Comparison of ENCODE assay signal across 8 mouse cellular contexts in the genomic region with DNA sequence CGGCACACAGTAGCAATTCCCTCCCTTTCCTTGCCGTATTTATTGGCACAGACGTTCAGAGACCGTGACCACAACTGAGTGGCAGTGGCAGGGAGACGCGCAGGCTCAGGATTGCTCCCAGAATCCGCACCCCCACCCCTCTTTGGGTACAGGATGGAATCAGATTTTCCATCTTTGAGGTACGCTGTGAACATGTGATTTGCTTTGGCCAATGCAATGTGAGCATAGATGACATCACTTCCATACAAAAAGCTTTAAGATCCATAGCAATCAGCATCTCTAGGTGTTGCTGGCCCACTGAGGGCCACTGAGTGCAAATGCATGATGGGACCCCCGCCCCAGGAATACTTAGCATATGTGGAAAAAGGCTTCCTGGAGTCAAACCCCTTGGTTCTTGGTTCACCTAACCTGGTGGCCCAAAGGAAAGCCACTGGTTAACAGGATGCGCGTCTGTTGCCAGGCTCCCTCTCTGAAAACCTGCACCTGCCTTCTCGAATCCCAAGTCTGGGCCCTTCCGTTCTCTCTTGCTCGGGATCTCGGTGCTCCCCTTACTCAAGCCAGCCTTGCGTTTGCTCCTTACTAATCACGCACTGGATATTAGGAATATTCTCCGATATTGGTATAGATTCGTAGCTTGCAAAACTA. TPM values are rescaled to one million over a fixed set of nuclear protein-coding genes. Genes with fewer than 3 reads are reported as not detected.
DNase-seq lines count a peak whose midpoint lies in the region; ATAC-seq lines count a peak whose summit lies in the region.

No protein-coding gene starts in this region.

- H3K4me3 ChIP-seq in midbrain, embryonic 12.5 days, result peak overlapping the region; percentile 45

- H3K27me3 ChIP-seq in midbrain, embryonic 12.5 days, result 0 out of 2 replicates have a peak, but pooled peaks cover 4% of the 10 kb centered on the region

- no peaks in the 10 kb centered on the region for H3K9me3 ChIP-seq in midbrain, embryonic 12.5 days

- WGBS in midbrain, embryonic 12.5 days, result 25% methylated on average over 19 of the region's 19 CpGs

- H3K4me2 ChIP-seq in midbrain, embryonic 12.5 days (replicated peaks), result peak overlapping the region; percentile 61

- peaks cover 9% of the 10 kb centered on the region for H3K4me1 ChIP-seq in midbrain, embryonic 12.5 days

- peak; percentile 20 to 35 for DNase-seq in lung, adult 18-20 months
- no peak for DNase-seq in lung, postnatal 25 days (ENCODE audit: low spot score)
- DNase-seq in frontal cortex, postnatal 14 days (ENCODE audit: low spot score in 2 of 2), result peak; percentile 64 to 67
- peak; percentile 43 to 56 for DNase-seq in layer of hippocampus, postnatal 25 days (ENCODE audit: extremely low spot score in 1 of 2, low spot score in 1 of 2)
- no peak for DNase-seq in urinary bladder, adult 2 months (ENCODE audit: low spot score)
- DNase-seq in MN1 (ENCODE audit: low spot score), result no peak

- H3K27ac ChIP-seq in midbrain, embryonic 12.5 days (replicated peaks), result peak overlapping the region; percentile 81

- peak overlapping the region; percentile 41 for H3K9ac ChIP-seq in midbrain, embryonic 12.5 days (replicated peaks)

- peak; percentile 65; the same call in 1 of the 2 replicates for ATAC-seq in cerebellum, adult (ENCODE audit: insufficient number of reproducible peaks, low FRiP score, low TSS enrichment)
- peak; percentile 39; the same call in 1 of the 2 replicates for ATAC-seq in midbrain, embryonic 12.5 days (ENCODE audit: low FRiP score, low read depth)

- H3K36me3 ChIP-seq in midbrain, embryonic 12.5 days, result no peaks in the 10 kb centered on the region

RNA-seq across cellular contexts. Expression of a gene that starts 8.7 kb away (rescaled TPM):
- 1 to 10 TPM; 3.7 to 5.0 TPM for total RNA-seq in layer of hippocampus, postnatal 25 days (2021)
- 5.1 and 6.9 TPM in 2 replicates for polyA plus RNA-seq in midbrain, embryonic 12.5 days (2016; fragmentation: Nextera tagmentation; extraction: Ambion mirVana)
- polyA plus RNA-seq in urinary bladder, adult 2 months (2012; rRNA removed), result 59.2 and 62.1 TPM in 2 replicates

RNA-seq across cellular contexts. Expression of a gene that starts 48.3 kb away (rescaled TPM):
- total RNA-seq in layer of hippocampus, postnatal 25 days (2021), result 100 to 1,000 TPM; 397 to 421 TPM
- 45.5 and 45.7 TPM in 2 replicates for polyA plus RNA-seq in midbrain, embryonic 12.5 days (2016; fragmentation: Nextera tagmentation; extraction: Ambion mirVana)
- 86.2 and 94.3 TPM in 2 replicates for polyA plus RNA-seq in urinary bladder, adult 2 months (2012; rRNA removed)

RNA-seq across cellular contexts. Expression of a gene that starts 48.7 kb away (rescaled TPM):
- total RNA-seq in layer of hippocampus, postnatal 25 days (2021), result 10 to 100 TPM; 16.8 to 30.2 TPM
- 0.45 TPM in 1 of 2 replicates, not detected in the other for polyA plus RNA-seq in midbrain, embryonic 12.5 days (2016; fragmentation: Nextera tagmentation; extraction: Ambion mirVana)
- polyA plus RNA-seq in urinary bladder, adult 2 months (2012; rRNA removed), result 0.47 and 0.87 TPM in 2 replicates

Comparison
In these comparisons a context has a peak if more than half of its experiments do, and no peak if none do; other contexts are left out.
1. DNase-seq: peak in lung, adult 18-20 months (2 of 2), frontal cortex, postnatal 14 days (2 of 2) and layer of hippocampus, postnatal 25 days (2 of 2); none in lung, postnatal 25 days (single experiment), urinary bladder, adult 2 months (single experiment) and MN1 (single experiment).